ENCODE assay signal across 8 mouse cellular contexts in the genomic region with DNA sequence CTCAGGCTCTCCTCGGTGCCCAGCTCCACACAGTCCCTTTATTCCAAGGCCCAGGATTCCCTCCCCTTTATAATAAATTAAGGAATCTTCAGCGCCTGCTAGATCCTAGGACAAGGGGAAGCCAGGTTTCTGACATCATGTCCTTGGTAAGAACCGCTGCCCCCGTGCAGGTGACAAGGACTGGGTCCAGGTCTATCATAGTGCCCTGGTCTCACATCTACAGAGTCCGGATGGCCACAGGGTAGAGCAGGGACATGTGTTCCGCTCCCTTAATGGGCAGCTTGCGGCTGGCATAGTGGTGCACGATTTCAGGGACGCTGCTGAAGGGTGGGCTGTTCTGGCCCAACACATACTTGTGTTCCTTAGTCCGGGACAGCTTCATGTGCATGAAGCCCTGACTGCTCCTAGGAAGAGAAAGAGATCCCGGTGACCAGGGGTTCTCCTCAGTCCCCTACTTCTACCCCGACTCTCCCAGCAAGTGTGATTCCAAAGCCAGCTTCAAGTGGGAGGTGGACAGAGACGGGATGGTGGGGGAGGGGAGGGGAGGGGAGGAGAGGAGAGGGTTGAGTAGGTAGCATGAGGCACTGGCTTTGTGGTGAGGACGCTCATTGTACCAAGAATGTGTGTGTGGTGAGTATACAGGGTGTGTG. TPM values are rescaled to one million over a fixed set of nuclear protein-coding genes. Genes with fewer than 3 reads are reported as not detected.
DNase-seq lines count a peak whose midpoint lies in the region; ATAC-seq lines count a peak whose summit lies in the region.

No protein-coding gene starts in this region.

- peak overlapping the region; percentile 75 for H3K9ac ChIP-seq in embryonic facial prominence, embryonic 15.5 days
- peak overlapping the region; percentile 75 for H3K9ac ChIP-seq in kidney, embryonic 14.5 days (ENCODE audit: low read depth, low read length)
- peak overlapping the region; percentile 79 for H3K9ac ChIP-seq in midbrain, embryonic 15.5 days

- WGBS in embryonic facial prominence, embryonic 15.5 days: 12% methylated on average over 14 of the region's 14 CpGs
- 10% methylated on average over 14 of the region's 14 CpGs for WGBS in kidney, embryonic 14.5 days
- WGBS in midbrain, embryonic 15.5 days: 9% methylated on average over 14 of the region's 14 CpGs

- ATAC-seq in embryonic facial prominence, embryonic 15.5 days (ENCODE audit: insufficient number of reproducible peaks, low FRiP score, low TSS enrichment, low read depth): 0 out of 2 replicates have a peak, but pooled peaks have one; percentile 13
- peak; percentile 53 for ATAC-seq in kidney, embryonic 14.5 days (ENCODE audit: low FRiP score, low TSS enrichment)
- ATAC-seq in midbrain, embryonic 15.5 days (replicated peaks): peak; percentile 65

- peak; percentile 71 for DNase-seq in cerebellum, adult 11-12 months
- DNase-seq in cerebellum, adult 11 months: no peak
- peak; percentile 26 for DNase-seq in retina, adult 2 months (ENCODE audit: low read depth, low spot score)
- no peak for DNase-seq in retina, postnatal 1 day
- no peak for DNase-seq in MN1 (ENCODE audit: low spot score)

- H3K27me3 ChIP-seq in embryonic facial prominence, embryonic 15.5 days: no peaks in the 10 kb centered on the region
- H3K27me3 ChIP-seq in kidney, embryonic 14.5 days (ENCODE audit: control insufficient read depth, insufficient read depth, low read length): no peaks in the 10 kb centered on the region
- no peaks in the 10 kb centered on the region for H3K27me3 ChIP-seq in midbrain, embryonic 15.5 days (replicated peaks)

- peaks cover 11% of the 10 kb centered on the region for H3K36me3 ChIP-seq in embryonic facial prominence, embryonic 15.5 days
- peaks cover 15% of the 10 kb centered on the region; the same call in 1 of the 2 replicates for H3K36me3 ChIP-seq in kidney, embryonic 14.5 days (ENCODE audit: control insufficient read depth, insufficient read depth, low read length)
- no peaks in the 10 kb centered on the region for H3K36me3 ChIP-seq in midbrain, embryonic 15.5 days (replicated peaks)

- peak overlapping the region; percentile 68 for H3K4me2 ChIP-seq in embryonic facial prominence, embryonic 15.5 days (replicated peaks)
- H3K4me2 ChIP-seq in kidney, embryonic 14.5 days (replicated peaks; ENCODE audit: low read depth, low read length): peak overlapping the region; percentile 76
- H3K4me2 ChIP-seq in midbrain, embryonic 15.5 days: peak overlapping the region; percentile 78

- H3K27ac ChIP-seq in embryonic facial prominence, embryonic 15.5 days (replicated peaks): peak overlapping the region; percentile 99
- peak overlapping the region; percentile 92 for H3K27ac ChIP-seq in kidney, embryonic 14.5 days (ENCODE audit: low read depth, low read length)
- H3K27ac ChIP-seq in midbrain, embryonic 15.5 days: peak overlapping the region; percentile 99

- H3K4me3 ChIP-seq in embryonic facial prominence, embryonic 15.5 days (replicated peaks): peak overlapping the region; percentile 62
- peak overlapping the region; percentile 62 for H3K4me3 ChIP-seq in kidney, embryonic 14.5 days (ENCODE audit: low read length)
- H3K4me3 ChIP-seq in midbrain, embryonic 15.5 days: peak overlapping the region; percentile 48

- peaks cover 43% of the 10 kb centered on the region for H3K4me1 ChIP-seq in embryonic facial prominence, embryonic 15.5 days
- H3K4me1 ChIP-seq in kidney, embryonic 14.5 days (ENCODE audit: control insufficient read depth, insufficient read depth, low read length): peaks cover 19% of the 10 kb centered on the region
- H3K4me1 ChIP-seq in midbrain, embryonic 15.5 days: peaks cover 51% of the 10 kb centered on the region

- no peaks in the 10 kb centered on the region for H3K9me3 ChIP-seq in embryonic facial prominence, embryonic 15.5 days (replicated peaks)
- H3K9me3 ChIP-seq in kidney, embryonic 14.5 days (ENCODE audit: control insufficient read depth, low read length): no peaks in the 10 kb centered on the region
- no peaks in the 10 kb centered on the region for H3K9me3 ChIP-seq in midbrain, embryonic 15.5 days

RNA-seq across cellular contexts. Expression of gene Shf, which starts 19.7 kb away (rescaled TPM):
- polyA plus RNA-seq in embryonic facial prominence, embryonic 15.5 days (2015; fragmentation: Nextera tagmentation; extraction: Ambion mirVana): 4.5 and 5.0 TPM in 2 replicates
- polyA plus RNA-seq in kidney, embryonic 14.5 days (2014; fragmentation: Nextera tagmentation; extraction: Ambion mirVana): 3.5 and 5.5 TPM in 2 replicates
- 12.0 and 13.3 TPM in 2 replicates for polyA plus RNA-seq in midbrain, embryonic 15.5 days (2015; fragmentation: Nextera tagmentation; extraction: Ambion mirVana)

RNA-seq across cellular contexts. Expression of gene Duox1, which starts 33.8 kb away (rescaled TPM):
- 1.5 TPM in 2 replicates for polyA plus RNA-seq in embryonic facial prominence, embryonic 15.5 days (2015; fragmentation: Nextera tagmentation; extraction: Ambion mirVana)
- not detected in 2 replicates for polyA plus RNA-seq in kidney, embryonic 14.5 days (2014; fragmentation: Nextera tagmentation; extraction: Ambion mirVana)
- polyA plus RNA-seq in midbrain, embryonic 15.5 days (2015; fragmentation: Nextera tagmentation; extraction: Ambion mirVana): 0.08 and 0.13 TPM in 2 replicates

RNA-seq across cellular contexts. Expression of gene Duoxa1, which starts 35.7 kb away (rescaled TPM):
- 6.6 and 7.6 TPM in 2 replicates for polyA plus RNA-seq in embryonic facial prominence, embryonic 15.5 days (2015; fragmentation: Nextera tagmentation; extraction: Ambion mirVana)
- polyA plus RNA-seq in kidney, embryonic 14.5 days (2014; fragmentation: Nextera tagmentation; extraction: Ambion mirVana): not detected in 2 replicates
- 0.30 and 0.32 TPM in 2 replicates for polyA plus RNA-seq in midbrain, embryonic 15.5 days (2015; fragmentation: Nextera tagmentation; extraction: Ambion mirVana)

RNA-seq across cellular contexts. Expression of gene Duoxa2, which starts 50.6 kb away (rescaled TPM):
- polyA plus RNA-seq in embryonic facial prominence, embryonic 15.5 days (2015; fragmentation: Nextera tagmentation; extraction: Ambion mirVana): 0.25 TPM in 1 of 2 replicates, not detected in the other
- 0.22 TPM in 1 of 2 replicates, not detected in the other for polyA plus RNA-seq in kidney, embryonic 14.5 days (2014; fragmentation: Nextera tagmentation; extraction: Ambion mirVana)
- 0.17 and 0.20 TPM in 2 replicates for polyA plus RNA-seq in midbrain, embryonic 15.5 days (2015; fragmentation: Nextera tagmentation; extraction: Ambion mirVana)

RNA-seq across cellular contexts. Expression of gene Duox2, which starts 51.0 kb away (rescaled TPM):
- polyA plus RNA-seq in embryonic facial prominence, embryonic 15.5 days (2015; fragmentation: Nextera tagmentation; extraction: Ambion mirVana): 0.05 and 0.11 TPM in 2 replicates
- 0.05 TPM in 1 of 2 replicates, not detected in the other for polyA plus RNA-seq in kidney, embryonic 14.5 days (2014; fragmentation: Nextera tagmentation; extraction: Ambion mirVana)
- not detected in 2 replicates for polyA plus RNA-seq in midbrain, embryonic 15.5 days (2015; fragmentation: Nextera tagmentation; extraction: Ambion mirVana)

Comparison
In these comparisons a context has a peak if more than half of its experiments do, and no peak if none do; other contexts are left out.
1. DNase-seq: peak in cerebellum, adult 11-12 months (single experiment) and retina, adult 2 months (single experiment); none in cerebellum, adult 11 months (single experiment), retina, postnatal 1 day (single experiment) and MN1 (single experiment).
2. ATAC-seq: peak in every context shown above with its lines; median percentile 65 in midbrain, embryonic 15.5 days; 53 in kidney, embryonic 14.5 days; 13 in embryonic facial prominence, embryonic 15.5 days.
3. Peak in every context shown above with its lines, with median percentiles within 50 percentile points of each other: H3K27ac ChIP-seq, H3K4me2 ChIP-seq, H3K4me3 ChIP-seq and H3K9ac ChIP-seq.